Mouse (Mus musculus) megakaryocyte progenitor cell, adult 5-6 weeks (primary cell): Measurements from ENCODE around the gene Ccnd1. TPM values are rescaled to one million over a fixed set of nuclear protein-coding genes. Genes with fewer than 3 reads are reported as not detected.

ENCODE experiments used
- ATAC-seq: replicated peaks from 2 replicates; pipeline ENCODE4 v1.8.0; 2016; ENCODE audit warnings: mild to moderate bottlenecking, moderate TSS enrichment, inconsistent platforms; ENCODE audit not compliant: poor library complexity
- total RNA-seq, 2 experiments: library from RNA; stranded (forward) in 1 of 2; stranded (reverse) in 1 of 2; fragments of 157-497, 149-512 nt in 1 of 2; fragments of 200-1000 nt in 1 of 2; gene quantifications; 2 replicates each; pipeline versions ENCODE4 v1.2.3 to v1.2.4; 2015 to 2017

Ccnd1 gene
- total RNA-seq (2015) = 8.6 and 10.3 TPM in 2 replicates
- 9.5 and 12.5 TPM in 2 replicates for total RNA-seq (2017)

DNA sequence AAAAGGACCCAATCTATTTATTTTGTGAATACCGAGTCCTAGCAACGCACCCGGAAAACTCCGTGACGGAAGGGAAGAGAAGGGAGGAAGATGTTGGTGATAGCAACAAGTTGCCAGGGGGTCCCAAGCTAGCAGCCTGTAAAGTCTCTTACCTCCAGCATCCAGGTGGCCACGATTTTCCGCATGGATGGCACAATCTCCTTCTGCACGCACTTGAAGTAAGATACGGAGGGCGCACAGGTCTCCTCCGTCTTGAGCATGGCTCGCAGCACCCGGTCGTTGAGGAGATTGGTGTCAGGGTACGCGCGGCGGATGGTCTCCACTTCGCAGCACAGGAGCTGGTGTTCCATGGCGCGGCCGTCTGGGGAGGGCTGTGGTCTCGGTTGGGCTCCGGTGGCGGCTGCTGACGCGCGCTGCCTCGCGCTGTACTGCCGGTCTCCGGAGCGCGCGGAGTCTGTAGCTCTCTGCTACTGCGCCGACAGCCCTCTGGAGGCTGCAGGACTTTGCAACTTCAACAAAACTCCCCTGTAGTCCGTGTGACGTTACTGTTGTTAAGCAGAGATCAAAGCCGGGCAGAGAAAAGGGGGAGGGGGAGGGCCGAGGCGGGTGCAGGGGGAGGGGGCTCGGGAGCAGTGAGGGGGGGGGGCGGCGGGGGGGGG lies at the start of gene Ccnd1:
TSS of gene Ccnd1 (minus strand) at position 582 of the 659 bp plus-strand sequence.
- peak; percentile 23 for ATAC-seq

DNA sequence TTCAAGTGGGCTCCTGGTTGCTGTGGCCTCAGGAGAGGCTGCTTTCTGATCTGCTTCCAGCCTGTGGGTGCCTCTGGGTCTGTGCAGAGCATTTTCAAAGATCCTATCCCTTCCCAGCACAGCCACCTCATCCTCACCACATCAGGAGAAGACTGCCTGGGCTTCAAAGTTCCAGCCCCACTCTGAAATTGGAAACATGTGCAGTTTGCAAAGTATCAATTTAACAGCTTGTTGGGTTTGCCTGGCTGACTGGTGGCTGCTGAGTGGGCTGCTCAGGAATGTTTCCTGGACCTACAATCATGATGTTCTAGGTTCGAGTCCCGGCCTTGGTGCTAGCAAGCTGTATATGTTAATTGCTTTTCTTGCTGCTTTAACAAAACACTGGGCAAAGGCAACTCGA lies 49.1 kb upstream of the Ccnd1 start:
- no peak for ATAC-seq

DNA sequence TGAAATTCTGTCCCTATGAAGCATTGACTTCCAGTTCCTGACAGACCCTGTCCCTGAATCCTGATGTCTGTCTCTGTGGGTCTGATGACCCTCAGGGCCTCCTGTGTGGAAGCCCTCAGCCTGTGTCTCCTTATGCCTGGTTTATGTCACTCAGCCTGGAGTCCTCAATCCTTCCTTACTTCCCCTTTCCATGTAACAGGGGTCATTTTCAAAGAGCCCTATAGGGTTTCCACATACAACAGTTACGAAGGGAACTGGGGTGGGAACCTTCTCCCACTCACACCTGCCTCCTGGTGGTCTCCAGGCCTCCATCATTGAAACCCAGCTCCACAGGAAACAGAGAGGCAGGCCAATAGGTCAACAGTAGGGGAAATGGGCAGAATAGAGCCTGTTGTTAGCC lies 45.4 kb upstream of the Ccnd1 start:
- ATAC-seq = peak; percentile 63

DNA sequence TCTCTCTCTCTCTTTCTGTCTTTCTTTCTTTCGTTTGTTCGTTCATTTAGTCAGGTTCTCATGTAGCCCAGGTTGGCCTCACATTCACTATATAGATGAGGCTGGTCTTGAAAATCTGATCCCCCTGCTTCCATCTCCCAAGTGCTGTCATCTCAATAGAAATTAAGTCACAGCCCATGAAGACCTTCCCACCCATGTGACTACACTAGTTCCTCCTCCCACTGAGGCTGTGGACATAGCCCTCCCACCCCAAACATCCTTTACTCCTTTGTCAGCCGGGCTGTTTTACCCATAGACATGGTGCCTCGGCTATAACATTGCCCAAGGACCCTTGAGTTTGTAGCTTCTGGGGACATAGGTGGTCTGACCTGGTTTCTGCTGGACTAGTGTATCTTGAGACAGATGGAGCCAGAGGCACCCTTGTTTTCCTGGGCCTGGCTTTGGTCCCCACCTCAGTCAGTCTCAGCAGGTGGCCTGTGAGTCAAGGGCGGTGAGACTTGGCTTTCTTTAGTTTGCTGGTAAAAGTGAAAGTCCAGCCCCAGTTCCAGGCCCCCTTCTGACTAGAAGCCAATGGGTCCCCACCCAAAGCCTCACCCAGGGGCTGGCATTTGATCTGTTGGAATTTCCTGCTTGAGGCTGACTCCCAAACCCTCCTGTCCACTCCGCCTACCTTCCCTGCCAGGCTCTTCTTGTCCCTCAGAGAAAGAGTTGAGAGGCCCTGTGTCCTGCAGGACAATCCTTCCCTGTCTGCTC lies 42.8 kb upstream of the Ccnd1 start:
- ATAC-seq = no peak

DNA sequence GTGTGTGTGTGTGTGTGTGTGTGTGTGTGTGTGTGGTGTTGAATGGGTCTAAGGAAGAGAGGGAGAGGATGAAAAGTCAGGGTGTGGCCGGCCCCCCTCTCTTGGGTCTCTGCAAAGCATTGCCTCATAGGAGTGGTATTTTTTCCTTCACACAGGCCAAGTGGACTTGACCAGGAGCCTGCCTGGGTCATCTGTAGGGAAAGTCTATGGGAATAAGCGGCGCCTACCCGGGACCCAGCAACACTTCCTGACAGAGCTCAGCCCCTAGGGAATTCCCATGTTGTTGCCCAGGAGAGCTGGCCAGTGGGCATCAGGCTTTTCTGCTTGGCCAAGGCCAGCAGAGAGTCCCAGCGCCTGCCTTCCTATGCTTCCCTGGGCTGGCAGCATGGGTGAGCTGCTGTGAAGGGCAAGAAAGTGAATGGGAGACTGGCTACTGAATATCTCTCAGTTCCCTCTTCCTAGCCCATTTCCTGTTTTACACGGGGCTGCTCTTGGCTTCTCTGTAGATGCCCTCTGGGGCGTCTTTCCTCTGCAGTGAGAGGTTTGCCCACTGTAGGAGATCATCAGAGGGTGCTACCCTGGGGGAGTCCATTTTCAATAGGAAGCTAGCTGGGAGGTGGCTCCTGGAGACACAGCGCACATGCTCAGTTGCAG lies 41.8 kb upstream of the Ccnd1 start:
- ATAC-seq = peak; percentile 82

DNA sequence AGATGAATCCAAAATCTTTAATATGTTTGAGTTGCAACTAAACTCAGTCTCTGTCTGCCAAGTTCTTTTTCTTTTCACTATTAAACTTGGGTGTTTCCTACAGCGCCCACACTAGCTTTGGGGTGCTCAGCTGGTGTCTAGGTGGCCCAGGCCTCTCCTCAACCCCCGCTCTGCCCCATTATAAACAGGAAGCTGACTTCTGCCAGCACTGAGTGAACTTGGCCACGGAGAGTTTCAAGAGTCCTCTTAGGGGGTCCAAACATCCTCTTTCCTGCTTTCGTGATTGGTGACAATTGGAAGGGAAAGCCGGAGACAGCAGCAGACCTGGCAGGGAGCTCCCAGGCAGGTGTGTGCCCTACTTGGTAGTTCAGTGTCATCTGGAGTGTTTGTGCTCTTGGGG lies 40.1 kb upstream of the Ccnd1 start:
- peak; percentile 61 for ATAC-seq

DNA sequence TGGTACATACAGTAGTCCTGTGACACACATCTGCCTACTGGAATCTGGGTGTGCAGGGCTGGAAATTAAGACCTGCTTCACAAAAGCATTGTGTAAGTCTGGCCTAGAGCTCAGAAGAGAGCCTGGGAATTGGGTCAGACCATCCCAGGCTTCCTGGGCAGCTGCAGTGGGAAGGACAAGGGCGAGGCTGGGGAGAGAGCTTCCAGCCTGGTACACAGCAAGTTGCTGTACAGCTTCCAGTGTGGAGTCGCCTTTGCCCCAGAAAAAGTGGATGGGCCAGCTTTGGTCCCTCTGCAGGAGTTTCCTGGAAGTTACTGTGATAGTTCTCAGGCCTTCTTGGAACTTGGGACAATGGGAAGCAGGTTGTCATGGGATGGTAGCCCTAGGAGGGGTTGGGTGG lies 37.4 kb upstream of the Ccnd1 start:
- no peak for ATAC-seq

DNA sequence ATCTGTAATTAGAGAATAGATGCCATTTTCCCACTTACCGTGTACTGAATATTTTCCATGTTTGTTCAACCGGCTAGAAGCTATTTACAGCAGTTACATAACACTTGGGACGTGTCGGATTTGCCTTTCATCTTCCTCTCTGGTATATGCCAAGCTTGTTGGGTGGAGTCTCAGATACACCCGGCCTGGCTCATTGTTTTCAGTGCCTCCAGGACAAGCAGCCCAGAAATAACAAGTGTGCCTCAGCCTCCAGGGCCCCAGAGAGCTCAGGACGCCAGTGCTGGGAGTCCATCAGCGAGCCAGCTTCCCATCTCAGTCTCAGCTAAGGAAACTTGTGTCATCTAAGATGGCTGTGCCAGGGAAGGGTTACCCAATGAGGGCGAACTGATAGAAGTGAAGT lies 33.7 kb upstream of the Ccnd1 start:
- ATAC-seq = no peak

DNA sequence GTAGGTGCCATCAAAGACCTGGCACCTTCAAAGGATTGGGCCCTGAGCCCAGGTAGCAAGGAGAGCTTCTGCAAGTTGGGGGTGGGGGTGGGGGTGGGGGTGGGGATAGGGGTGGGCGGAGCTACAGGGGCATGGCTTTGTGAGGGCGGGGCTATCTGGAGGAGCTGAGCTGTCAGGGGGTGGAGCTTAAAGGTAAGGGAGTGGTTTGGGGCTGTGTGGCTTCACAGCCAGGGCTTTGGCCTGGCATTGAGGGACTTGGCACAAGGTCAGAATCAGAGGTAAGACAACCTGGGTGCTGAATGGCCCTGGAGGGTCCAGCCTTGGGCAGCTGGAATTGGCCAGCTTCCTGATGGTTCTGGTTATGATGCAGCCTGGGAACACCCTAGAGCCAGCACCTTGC lies 32.0 kb upstream of the Ccnd1 start:
- no peak for ATAC-seq

DNA sequence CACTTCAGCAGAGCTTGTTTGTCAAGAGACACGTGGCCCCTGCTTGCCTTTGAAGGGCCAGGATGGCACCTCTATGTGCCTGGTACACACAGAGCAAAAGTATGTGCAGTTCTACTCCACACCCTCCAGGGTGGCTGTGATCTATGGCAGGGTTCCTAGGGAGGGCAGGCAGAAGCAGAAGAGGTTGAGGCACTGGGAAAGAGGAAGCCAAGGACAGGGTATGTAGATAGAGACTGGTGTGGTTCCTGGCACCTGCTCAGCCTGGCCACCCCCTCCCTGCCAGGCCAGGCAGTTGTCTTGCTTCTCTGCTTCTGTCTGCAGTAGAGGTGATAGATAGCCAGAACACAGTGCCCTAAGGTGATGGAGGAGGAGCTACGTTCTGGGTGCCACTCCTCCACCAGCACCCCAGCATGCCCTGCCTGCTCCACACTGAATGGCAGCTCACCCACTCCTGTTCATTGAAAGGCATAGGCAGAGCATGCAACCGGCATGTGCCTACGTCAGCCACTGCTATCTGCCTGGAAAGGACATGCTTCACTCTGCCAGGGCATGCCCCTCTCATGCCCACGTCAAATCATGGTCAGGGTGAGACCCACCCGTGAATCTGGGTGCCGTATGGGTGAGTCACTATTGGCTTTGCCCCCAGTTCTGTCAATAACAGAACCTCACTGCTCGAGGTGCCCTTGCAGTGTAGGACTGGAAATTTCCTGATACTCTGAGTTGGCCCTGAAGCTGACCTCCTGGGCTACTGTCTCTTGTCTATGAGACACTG lies 31.5 kb upstream of the Ccnd1 start:
- ATAC-seq = peak; percentile 94

DNA sequence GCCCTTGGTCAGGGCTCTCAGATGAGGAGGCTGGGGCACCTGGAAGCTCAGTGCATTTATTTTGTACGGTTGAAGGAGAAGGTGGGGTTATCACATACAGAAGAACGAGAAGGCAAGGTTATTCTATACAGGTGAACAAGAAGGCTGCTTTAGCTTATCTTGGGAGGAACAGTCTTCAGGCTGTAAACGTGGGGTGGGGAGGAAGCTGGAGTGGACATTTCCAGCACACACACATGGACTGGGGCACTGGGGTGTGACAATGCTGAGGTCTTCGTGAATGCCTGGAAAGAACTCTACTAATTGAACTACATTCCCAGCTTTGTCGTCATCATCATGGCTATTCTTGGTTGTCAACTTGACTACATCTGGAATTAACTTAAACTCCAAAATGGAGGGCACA lies 26.2 kb upstream of the Ccnd1 start:
- ATAC-seq = no peak

DNA sequence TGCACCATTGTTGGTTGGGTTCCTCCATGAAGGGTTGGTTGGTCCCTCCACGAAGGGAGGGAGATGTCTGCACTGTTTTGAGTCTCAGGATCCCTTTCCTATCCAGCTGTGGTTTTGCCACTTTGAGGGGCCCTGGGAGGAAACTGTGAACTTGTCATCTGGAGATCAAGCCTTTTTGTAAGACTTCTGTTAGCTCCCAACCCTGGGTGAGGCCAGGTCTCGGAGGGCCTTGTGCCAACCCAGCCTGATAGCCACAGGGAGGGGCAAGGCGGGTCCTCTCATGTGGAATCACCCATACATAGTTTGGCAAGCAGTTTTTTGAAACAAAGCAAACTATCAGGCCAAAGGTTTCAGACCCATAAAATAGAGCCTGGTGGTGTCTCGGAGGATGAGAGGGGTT lies 24.6 kb upstream of the Ccnd1 start:
- no peak for ATAC-seq

DNA sequence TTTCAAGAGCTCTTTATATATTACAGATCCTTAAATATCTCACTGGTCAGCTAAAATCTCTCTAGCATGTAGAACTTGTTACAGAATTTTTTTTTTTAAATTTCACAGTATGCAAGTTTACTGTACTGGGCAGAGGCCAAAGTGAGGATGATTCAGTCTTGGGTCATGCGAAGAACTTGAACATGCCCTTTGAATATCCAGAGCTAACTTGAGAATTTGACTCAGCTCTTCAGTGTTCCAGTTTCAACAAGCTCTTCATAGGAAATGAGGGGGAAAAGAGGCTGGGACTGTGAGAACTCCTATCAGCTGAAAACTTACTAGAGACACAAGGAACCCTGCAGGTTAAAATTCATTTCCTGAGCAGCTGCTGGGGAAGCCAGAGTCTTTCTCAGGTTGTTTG lies 24.2 kb upstream of the Ccnd1 start:
- ATAC-seq = no peak

DNA sequence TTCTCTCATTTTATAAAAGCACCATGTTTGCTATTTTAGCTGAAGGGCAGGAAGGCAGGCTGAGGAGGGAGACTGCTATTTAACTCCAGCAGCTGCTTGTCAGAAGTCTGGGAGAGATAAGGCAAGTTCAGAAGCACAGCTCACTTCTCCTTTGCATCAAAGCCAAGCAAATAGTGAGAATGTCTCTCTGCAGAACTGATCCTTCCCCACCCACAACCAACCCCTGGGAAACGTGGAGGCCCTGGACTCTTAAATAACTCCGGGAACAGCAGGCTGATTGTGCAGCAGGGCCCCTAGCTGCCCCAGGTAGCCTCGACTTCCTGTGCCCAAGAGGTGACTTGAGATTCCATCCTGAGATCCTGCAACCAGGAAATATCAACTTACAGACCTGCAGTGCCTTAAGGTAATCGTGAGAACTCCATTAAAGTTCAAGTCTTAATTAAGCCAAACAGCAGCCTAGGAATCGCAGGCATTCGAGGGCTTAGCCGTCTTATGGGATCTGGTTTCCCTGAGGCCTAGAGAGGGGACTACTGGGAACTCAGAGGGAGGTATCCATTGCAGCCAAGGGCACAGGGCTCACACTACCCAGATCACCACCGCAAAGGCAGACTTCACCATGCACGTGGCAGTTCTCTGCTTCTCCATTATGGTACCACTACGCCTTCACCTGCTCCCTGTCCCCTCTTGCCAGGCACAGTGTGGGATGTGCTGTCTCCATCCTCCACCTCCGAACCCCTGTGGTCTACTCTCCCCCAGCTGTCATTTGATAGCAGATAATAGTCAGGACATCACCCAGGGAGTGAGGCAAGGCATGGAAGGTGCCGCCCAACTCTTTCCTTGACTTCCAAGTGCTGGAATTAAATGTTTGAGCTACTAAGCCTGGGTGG lies 19.0 kb upstream of the Ccnd1 start:
- peak; percentile 46 for ATAC-seq

DNA sequence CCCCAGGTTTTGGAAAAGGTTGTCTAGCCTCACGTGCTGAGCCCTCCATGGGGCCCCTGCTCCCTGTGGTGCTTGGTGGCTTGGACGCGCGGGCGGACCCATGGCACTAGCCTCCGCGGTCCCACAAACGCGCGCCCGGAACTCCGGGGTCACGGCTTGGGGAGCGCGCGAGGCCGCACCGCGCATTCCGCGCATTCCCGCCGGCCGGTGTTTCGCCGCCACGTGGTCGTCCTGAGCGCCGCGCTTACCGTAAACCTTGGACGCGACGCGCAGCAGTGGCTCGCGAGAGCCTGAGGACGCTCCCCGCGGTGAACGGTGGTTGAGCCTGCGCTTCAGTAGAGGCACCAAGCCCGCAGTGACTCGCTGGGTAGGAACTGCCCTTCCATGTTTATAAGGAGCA lies 3.5 kb upstream of the Ccnd1 start:
- peak; percentile 69 for ATAC-seq

DNA sequence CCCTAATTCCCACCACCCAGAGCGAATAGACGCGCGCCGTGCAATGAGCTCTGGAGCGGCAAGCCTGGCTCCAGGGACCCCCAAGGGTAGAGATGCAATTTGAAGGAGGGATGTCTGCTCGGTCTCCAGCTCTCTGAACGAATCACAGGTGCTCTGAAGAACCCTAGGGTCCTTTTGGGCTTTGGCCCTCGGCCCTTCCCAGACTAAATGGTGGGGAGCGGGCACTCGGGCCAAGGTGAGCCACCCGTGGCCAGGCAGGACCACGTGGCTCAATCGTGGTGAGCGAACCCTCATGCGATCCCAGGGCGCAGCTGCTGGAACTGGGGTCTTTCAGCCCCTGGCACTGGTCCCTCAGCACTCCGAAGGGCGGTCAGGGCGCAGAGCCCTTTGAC lies 3.0 kb upstream of the Ccnd1 start:
- no peak for ATAC-seq

DNA sequence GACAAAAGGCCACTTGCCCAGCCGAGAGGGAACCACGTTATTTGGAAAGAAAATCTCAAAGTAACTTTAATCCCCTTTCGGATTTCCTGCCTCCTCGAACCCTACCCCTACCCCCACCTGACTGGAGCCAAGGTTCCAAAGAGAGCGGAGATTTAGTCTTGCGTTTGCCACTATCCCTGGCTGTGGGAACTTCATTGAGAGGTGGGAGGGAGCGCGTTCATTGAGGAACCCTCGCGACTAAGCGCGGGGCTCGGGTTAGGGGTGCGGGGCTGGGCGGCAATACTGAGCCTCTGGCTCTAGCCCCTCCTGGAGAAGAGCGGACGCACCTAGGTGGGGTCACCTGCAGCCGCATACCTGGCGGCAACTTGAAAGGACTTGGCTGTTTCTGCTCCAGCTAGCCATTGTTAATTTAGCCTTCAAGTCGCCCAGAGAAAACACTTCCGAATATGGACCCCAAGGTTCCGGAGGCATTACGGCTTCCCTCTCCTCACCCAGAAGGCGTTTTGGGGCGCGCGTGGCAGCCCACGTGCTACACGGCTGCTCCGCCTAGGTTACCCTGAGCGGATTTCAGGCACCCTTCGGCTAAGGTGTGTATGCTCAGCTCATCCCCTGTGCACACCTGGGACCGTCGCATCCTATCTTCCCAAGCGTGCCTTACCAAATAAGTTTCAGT lies 2.5 kb upstream of the Ccnd1 start:
- no peak for ATAC-seq

DNA sequence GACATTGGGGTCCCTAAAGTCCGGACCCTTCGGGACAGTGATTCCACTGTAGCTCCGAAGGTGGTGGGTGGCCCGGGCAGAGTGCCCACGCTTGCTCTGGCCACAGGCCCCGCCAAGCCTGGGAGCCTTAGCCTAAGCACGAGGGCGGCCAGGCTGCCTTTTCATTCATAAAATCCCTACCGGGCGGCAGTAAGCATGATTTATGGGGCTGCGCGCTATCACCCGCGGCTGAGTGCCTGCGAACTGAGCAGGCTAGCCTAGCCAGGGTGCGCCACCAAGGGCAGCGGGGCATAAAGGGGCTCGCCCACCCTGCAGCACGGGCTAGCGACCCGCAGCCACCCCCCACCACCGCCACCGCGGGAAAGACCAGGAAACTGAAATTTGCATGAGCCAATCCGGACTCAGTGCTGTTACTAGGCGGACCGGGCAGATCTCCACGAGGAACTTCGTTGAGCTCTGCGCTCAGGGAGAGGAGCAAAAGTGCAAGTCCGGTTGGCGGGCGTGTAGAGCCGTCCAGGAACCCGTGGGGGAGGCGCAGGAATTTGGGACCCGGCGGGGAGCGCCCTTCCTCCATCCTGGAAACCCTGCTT lies 1.6 kb upstream of the Ccnd1 start:
- ATAC-seq = peak; percentile 46

DNA sequence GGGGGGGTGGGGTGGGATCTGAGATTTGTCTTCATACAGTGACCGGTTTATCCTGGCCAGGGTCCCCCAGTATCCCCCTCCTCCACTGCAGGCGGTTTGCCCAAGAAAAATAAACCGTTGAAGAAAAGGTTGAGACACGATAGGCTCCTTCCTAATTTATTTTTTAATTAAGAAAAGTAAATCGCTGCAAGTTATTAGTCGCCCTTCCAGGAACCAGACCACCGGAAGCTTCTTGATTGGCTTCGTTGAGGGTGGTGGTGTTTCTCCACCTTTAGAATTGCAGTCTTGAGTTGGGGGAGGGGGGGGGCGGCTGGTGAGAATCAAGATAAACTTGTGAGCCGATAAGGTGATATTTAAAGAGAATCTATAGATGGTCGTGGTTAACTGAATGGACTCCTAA lies 860 bp upstream of the Ccnd1 start:
- ATAC-seq = no peak
